Mouse (Mus musculus) gonadal fat pad, adult 2 months (tissue): ENCODE measurements around the gene Gper1. TPM values are rescaled to one million over a fixed set of nuclear protein-coding genes. Genes with fewer than 3 reads are reported as not detected.

Experiments
- DNase-seq: peaks from one replicate; pipeline ENCODE4 v3.0.0-alpha.2; 2012; ENCODE audit warnings: low read depth
- polyA plus RNA-seq: library from polyadenylated mRNA; depleted of rRNA; stranded (reverse); fragments of >200 nt; gene quantifications from 2 replicates; pipeline ENCODE4 v1.2.3, GENCODE M21; 2012; rRNA removed

The Gper1 gene
- polyA plus RNA-seq, 1 experiment: 11.0 TPM

- DNase-seq: no peak
Measured at GRCm38 (mm10) chr5:139442962-139443361, 20.0 kb downstream of the Gper1 start.

DNA sequence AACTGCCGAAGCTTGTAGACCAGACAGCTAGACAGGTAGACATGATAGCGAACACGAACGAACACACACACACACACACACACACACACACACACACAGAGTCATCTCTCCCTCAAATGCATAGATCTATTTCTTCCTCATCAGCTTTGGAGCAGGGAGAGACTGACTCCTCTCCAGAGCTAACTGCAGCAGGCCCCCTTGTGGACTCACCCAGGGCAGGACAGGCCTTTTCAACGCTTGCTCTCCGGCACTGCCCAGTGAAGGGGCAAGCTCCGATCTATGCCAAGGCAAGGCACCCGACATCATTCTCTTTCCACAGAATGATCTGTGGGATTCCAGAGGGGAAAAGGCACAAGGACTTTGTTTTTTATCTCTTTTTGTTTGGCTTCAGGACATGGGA, 22.3 kb downstream of the Gper1 start:
- no peak for DNase-seq

DNA sequence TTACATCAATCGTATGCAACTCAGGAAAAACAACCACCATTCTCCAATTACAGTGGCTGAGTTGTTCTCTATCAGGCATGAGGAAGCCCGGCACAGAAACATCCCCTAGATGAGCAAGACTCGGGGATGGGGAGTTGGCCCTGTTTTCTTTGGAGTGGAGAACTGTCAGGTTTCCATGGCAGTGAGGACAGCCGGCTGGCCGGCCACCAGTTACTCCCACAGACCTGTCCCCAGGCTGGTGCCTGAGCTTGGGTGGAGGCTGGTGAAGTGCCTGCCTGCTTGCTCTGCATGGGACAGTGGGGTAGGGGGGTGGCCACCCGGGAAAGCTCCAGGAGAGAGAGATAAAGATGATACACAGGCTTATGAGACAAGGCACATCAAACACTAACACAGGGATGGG, 25.1 kb downstream of the Gper1 start:
- DNase-seq: no peak

DNA sequence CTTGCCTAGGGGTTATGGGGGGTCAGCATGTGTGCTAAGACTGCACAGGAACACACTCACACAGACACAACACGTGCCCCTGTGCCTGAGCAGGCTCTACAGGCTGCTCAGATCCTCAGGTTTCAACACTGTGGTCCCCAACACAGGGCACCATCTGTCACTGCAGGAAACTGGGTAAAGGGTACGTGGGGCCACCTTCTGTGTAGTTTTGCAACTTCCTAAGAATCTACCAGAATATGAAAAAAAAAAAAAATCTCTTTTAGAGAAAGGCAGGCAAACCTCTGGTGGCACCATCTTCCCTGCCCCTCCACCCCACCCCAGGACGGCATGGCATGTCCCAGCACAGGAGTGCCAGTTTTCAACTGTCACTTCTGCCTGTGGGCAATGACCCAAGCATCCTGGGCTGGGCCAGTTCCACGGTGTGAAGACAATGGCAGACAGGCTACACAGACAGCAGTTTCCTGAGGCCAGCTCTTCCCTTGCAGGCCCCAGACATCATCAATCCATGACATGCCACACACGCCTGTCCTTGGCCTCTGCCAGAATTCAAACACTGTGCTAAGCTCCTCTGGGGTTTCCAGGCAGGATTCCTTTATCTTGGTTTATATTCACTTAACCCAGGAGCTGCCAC, 26.3 kb downstream of the Gper1 start:
- DNase-seq: no peak

DNA sequence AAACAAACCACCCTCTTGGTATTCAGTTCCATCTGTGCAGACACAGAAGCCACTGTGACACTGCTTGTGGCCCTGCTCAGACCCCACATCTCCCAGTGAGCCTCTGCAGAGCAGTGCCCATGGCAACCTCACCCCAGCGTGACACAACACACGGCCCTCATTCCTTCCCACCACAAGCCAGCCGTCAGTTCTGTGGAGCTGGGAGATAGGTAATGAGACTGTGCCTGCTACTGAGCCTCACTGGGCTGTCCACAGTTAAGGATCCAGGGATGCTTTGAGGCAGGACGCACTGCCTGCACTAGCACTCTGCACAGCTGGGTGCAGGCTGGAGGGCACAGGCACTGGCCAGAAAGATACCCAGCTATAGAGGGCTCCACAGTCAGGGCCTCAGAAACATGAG, 27.0 kb downstream of the Gper1 start:
- DNase-seq: no peak

- no peak for DNase-seq
Measured at GRCm38 (mm10) chr5:139453031-139453430, 30.1 kb downstream of the Gper1 start.

- DNase-seq: no peak
Measured at GRCm38 (mm10) chr5:139455166-139455565, 32.2 kb downstream of the Gper1 start.

GRCm38 (mm10) chr5:139457241-139457640, 34.3 kb downstream of the Gper1 start:
- DNase-seq: no peak

GRCm38 (mm10) chr5:139459938-139460337, 37.0 kb downstream of the Gper1 start:
- DNase-seq: no peak

GRCm38 (mm10) chr5:139460384-139461067, 37.6 kb downstream of the Gper1 start, which contains the start of gene 3110082I17Rik:
TSS of gene 3110082I17Rik (minus strand) at chr5:139460527.
- DNase-seq: peak; percentile 51

- no peak for DNase-seq
Measured at GRCm38 (mm10) chr5:139464874-139465273, 41.9 kb downstream of the Gper1 start.

GRCm38 (mm10) chr5:139466373-139466772, 43.4 kb downstream of the Gper1 start:
- DNase-seq: no peak

- DNase-seq: no peak
Measured at GRCm38 (mm10) chr5:139466801-139467200, 43.9 kb downstream of the Gper1 start.

DNA sequence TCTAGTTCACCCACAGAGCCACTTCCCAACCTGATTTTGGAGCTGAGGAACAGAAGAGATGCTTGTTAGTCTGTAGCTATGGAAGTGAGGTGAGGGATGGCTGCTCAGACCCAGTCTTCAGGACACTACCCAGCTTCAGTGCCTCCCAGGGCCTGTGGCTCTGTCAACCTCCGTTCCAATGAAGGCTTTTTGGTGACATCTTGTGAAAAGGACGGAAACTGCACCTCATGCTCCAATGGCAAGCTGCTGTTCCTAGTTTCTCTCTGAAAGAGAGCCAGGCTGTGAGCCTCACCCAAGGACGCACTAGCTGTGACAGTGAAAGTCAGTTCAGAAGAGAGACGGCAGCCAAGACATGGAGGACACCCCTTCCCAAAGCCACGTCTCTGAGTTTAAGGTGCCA, 45.0 kb downstream of the Gper1 start:
- DNase-seq: no peak

DNA sequence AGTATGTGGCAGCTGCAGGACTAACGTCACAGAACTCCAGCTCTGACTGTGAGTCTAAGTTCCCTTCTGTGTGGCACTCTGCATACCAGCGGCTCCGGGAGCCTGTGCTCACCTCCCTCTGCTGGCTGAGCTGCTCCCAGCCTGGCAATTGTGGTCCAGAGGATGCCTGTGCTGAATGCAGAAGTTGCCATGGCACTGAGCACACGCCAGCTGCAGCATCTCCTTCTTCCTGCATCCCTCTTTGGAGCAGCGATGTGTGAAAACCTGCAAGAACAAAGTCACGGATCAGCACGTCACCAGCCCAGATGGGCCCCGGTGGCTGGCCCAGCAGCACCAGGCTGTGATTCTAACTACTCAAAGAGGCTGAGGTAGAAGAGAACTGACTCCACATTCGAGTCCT, 51.8 kb downstream of the Gper1 start:
- no peak for DNase-seq

Other genes with a start within 250 kb of the Gper1 start
- 42.9 and 43.6 TPM in 2 replicates for gene Sun1, start 222.5 kb upstream of the Gper1 start, polyA plus RNA-seq
- gene Get4, start 170.8 kb upstream of the Gper1 start, polyA plus RNA-seq: 96.8 and 99.1 TPM in 2 replicates
- gene Adap1, start 97.5 kb upstream of the Gper1 start, polyA plus RNA-seq: 10.7 and 22.6 TPM in 2 replicates
- gene Cox19, start 71.7 kb upstream of the Gper1 start, polyA plus RNA-seq: 71.1 and 118 TPM in 2 replicates
- not detected in 2 replicates for gene Cyp2w1, start 70.5 kb upstream of the Gper1 start, polyA plus RNA-seq
- 28.6 and 37.7 TPM in 2 replicates for gene Gpr146, start 45.5 kb upstream of the Gper1 start, polyA plus RNA-seq
- 1.4 and 1.6 TPM in 2 replicates for gene C130050O18Rik, start 17.9 kb upstream of the Gper1 start, polyA plus RNA-seq
- gene 3110082I17Rik, start 37.4 kb downstream of the Gper1 start, polyA plus RNA-seq: 13.1 and 13.3 TPM in 2 replicates
- gene Zfand2a, start 61.4 kb downstream of the Gper1 start, polyA plus RNA-seq: 22.3 and 26.0 TPM in 2 replicates
- gene Uncx, start 120.3 kb downstream of the Gper1 start, polyA plus RNA-seq: not detected in 2 replicates